Mouse (Mus musculus) midbrain, embryonic 12.5 days (tissue): ENCODE results near the gene Sidt2. TPM values are rescaled to one million over a fixed set of nuclear protein-coding genes. Genes with fewer than 3 reads are reported as not detected.

Experiments
- ATAC-seq: fragments of 200-750 bp; cut with Nextera tagmentation; 2 replicates; pipeline ENCODE4 v1.8.0; 2017; ENCODE audit warnings: low read depth, moderate TSS enrichment, moderate library complexity; ENCODE audit not compliant: low FRiP score
- H3K27ac ChIP-seq: fragments of 300-500 bp; sonication (generic); replicated peaks from 2 replicates; pipeline ENCODE4 v1.5.1; 2016; ENCODE audit warnings: mild to moderate bottlenecking
- H3K27me3 ChIP-seq: fragments of 300-500 bp; sonication (generic); 2 replicates; pipeline ENCODE4 v1.6.1; 2016; ENCODE audit warnings: mild to moderate bottlenecking
- H3K36me3 ChIP-seq: fragments of 300-500 bp; sonication (generic); 2 replicates; pipeline ENCODE4 v1.6.1; 2016
- H3K4me1 ChIP-seq: fragments of 300-500 bp; sonication (generic); 2 replicates; pipeline ENCODE4 v1.6.1; 2016
- H3K4me2 ChIP-seq: fragments of 300-500 bp; sonication (generic); replicated peaks from 2 replicates; pipeline ENCODE4 v1.6.1; 2016; ENCODE audit warnings: mild to moderate bottlenecking, moderate library complexity
- H3K4me3 ChIP-seq: fragments of 300-500 bp; sonication (generic); 2 replicates; pipeline ENCODE4 v1.5.1; 2016; ENCODE audit warnings: mild to moderate bottlenecking
- H3K9ac ChIP-seq: fragments of 300-500 bp; sonication (generic); replicated peaks from 2 replicates; pipeline ENCODE4 v1.6.1; 2016; ENCODE audit warnings: mild to moderate bottlenecking, moderate library complexity
- H3K9me3 ChIP-seq: fragments of 300-500 bp; sonication (generic); 2 replicates; pipeline ENCODE4 v1.6.1; 2016; ENCODE audit warnings: mild to moderate bottlenecking
- WGBS: fragments of 180-500 bp; shearing (Covaris S2); methylation state at CpG from one replicate; pipeline ENCODE4 v1.1.7; 2016; 5-methylcytosine and 5-hydroxymethylcytosine counted together
- polyA plus RNA-seq: library from polyadenylated mRNA; unstranded; fragments of >200 nt; fragmentation: Nextera tagmentation; extraction: Ambion mirVana; gene quantifications from 2 replicates; pipeline ENCODE4 v1.2.1, GENCODE M21; 2016

Gene Sidt2
- polyA plus RNA-seq, 1 experiment from 2014 or later, result 36.0 TPM

DNA sequence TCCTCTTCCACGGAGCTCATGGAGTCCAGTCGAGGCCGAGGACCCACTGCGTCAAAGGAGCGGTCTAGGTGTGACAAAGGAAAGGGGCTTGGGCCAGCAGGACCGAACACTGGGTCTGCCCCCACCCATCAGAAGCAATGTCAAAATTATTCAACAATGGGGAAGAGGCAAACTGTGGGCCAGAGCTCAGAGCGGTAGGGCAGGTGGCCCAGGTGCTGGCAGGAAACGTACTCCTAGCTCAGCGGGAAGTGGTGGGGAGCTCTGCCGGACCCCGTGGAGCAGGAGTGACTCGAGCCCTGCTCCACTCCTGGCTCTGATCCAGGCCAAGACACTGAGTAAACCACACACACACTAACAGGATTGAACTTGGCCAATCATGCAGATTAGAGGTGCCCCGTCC, 9.3 kb downstream of the Sidt2 start:
- H3K36me3 ChIP-seq, result peaks cover 91% of the 10 kb centered on the region
- no peaks in the 10 kb centered on the region for H3K4me1 ChIP-seq
- 92% methylated on average over 13 of the region's 13 CpGs for WGBS
- no peak overlapping the region for H3K27ac ChIP-seq
- H3K4me2 ChIP-seq, result no peak overlapping the region
- H3K4me3 ChIP-seq, result no peak overlapping the region
- no peaks in the 10 kb centered on the region for H3K27me3 ChIP-seq
- no peaks in the 10 kb centered on the region for H3K9me3 ChIP-seq
- no peak overlapping the region for H3K9ac ChIP-seq
- no peak for ATAC-seq

DNA sequence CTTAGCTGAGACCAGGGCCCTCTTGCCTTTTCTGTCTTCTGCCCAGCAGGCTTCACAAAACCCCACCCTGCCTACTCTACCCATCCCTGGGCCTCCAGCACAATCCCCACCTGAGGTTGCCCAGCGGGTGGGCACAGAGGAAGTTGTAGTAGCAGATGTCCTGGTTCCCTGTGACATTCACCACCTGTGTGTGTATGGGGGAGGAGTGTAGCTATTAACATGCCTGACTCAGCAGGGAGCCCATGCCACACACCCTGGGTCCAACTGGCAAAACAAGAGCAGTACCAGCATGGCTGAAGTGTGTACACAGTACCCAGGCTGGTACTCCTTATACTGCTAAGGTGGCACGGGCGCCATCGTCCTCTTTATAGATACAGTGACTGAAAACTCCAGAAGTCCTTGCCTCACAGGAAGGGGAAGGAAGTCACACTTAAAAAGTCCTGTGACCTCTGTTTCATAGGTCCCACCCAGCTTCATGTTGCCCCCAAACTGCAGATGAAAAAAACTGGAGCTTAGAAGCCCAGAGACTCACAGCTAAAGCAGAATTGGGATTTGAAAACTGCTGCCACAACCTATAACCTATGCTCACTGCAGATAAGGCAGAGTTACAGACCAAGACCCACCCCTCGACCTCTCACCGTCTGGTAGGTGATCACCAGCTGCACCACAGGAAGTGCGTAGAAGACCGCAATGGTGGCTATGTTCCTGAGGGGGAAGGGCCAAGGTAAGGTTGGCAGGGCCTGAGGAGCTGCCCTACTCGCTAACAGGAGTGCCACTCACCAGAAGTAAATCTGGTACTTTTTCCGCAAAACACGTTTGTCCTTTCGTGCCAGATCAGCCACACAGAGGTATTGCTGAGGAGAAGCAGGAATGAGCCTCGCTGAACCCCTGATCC, 10.3 kb downstream of the Sidt2 start:
- Histone ChIP-seq H3K4me3 (no peak overlapping the region), H3K9ac (no peak overlapping the region), H3K27me3 (no peaks in the 10 kb centered on the region), H3K4me2 (no peak overlapping the region), H3K4me1 (no peaks in the 10 kb centered on the region), H3K9me3 (no peaks in the 10 kb centered on the region), H3K36me3 (peaks cover 83% of the 10 kb centered on the region), H3K27ac (no peak overlapping the region)
- 89% methylated on average over 13 of the region's 13 CpGs for whole genome bisulfite sequencing
- ATAC-seq, result no peak

DNA sequence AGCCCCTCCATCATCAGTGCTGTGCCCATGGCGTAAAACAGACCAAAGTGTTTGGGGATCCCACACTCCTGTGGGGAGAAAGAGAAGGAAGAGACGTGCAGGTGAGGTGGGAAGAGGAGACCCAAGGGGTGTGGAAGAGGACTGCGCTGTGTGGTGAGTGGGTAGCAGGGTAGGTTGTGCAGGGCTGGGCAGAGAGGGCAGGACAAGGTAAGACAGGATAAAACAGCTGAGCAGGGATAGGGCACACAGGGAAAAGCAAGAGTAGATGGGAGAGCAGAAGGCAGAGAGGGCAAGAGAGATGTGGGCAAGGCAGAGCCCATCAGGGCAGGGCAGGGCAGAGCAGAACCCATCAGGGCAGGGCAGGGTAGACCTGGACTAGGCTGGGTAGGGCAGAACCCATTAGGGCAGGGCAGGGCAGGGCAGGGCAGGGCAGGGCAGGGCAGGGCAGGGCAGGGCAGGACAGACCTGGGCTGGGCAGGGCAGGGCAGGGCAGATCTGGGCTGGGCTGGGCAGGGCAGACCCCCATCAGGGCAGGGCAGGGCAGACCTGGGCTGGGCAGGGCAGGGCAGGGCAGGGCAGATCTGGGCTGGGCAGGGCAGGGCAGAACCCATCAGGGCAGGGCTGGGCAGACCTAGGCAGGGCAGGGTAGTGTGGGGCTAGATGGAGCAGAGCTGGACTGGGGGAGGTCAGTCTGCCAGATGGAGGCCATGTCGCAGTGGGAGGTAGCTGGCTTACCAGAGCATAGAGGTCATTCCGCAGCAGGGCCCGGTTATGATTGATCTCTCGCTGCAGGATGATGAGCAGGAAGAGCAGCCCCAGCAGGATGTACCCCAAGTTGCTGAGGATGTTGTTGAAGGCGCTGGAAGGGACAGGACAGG, 11.2 kb downstream of the Sidt2 start:
- 93% methylated on average over 8 of the region's 8 CpGs for WGBS
- H3K4me3 ChIP-seq, result no peak overlapping the region
- H3K36me3 ChIP-seq, result peaks cover 83% of the 10 kb centered on the region
- H3K9me3 ChIP-seq, result no peaks in the 10 kb centered on the region
- H3K4me1 ChIP-seq, result no peaks in the 10 kb centered on the region
- no peak for ATAC-seq
- H3K27me3 ChIP-seq, result no peaks in the 10 kb centered on the region
- no peak overlapping the region for H3K4me2 ChIP-seq
- no peak overlapping the region for H3K9ac ChIP-seq
- H3K27ac ChIP-seq, result no peak overlapping the region

DNA sequence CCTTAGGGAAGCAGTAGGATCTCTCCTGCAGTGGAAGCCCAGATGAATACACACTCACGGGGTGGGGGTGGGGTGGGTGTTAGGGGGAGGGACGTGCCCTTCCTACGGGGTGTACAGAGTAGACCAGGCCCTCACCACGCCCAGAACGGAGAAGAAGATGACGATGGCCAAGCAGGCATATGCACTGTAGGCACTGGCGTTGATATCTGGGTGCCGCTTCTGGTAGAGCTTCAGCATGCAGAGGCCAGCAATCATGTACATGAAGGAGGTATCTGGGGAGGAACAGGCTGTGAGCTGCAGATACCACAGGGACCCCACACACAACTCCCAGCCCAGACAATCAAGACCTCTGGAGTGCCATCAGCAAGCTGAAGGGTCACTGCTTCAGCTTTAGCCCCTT, 12.1 kb downstream of the Sidt2 start:
- no peak for ATAC-seq
- Histone ChIP-seq H3K36me3 (peaks cover 85% of the 10 kb centered on the region), H3K4me1 (no peaks in the 10 kb centered on the region), H3K27ac (no peak overlapping the region), H3K9ac (no peak overlapping the region), H3K27me3 (no peaks in the 10 kb centered on the region), H3K9me3 (no peaks in the 10 kb centered on the region), H3K4me3 (no peak overlapping the region), H3K4me2 (no peak overlapping the region)
- WGBS, result 92% methylated on average over 8 of the region's 8 CpGs

DNA sequence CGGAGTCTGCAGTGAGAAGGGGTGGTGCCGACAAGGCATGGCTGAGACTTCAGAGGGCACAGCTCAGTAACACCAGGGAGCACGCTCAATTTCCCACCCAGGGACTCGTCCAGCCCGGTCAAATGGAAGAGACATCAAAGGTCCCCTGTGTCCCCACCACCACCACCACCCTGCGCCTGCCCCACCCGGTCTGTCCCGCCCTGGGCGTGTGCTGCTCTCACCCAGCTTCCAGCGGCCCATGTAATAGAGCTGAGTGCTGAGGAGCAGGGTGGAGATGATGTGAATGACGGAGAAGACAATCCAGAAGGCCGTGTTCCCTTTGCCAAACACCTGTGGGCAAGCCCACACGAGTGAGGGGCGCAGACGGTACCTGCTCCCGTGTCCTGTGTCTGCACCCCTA, 12.6 kb downstream of the Sidt2 start:
- Histone ChIP-seq H3K9ac (no peak overlapping the region), H3K4me1 (no peaks in the 10 kb centered on the region), H3K9me3 (no peaks in the 10 kb centered on the region), H3K4me3 (no peak overlapping the region), H3K36me3 (peaks cover 81% of the 10 kb centered on the region), H3K27me3 (no peaks in the 10 kb centered on the region), H3K27ac (no peak overlapping the region), H3K4me2 (no peak overlapping the region)
- WGBS, result 93% methylated on average over 16 of the region's 16 CpGs
- no peak for ATAC-seq

DNA sequence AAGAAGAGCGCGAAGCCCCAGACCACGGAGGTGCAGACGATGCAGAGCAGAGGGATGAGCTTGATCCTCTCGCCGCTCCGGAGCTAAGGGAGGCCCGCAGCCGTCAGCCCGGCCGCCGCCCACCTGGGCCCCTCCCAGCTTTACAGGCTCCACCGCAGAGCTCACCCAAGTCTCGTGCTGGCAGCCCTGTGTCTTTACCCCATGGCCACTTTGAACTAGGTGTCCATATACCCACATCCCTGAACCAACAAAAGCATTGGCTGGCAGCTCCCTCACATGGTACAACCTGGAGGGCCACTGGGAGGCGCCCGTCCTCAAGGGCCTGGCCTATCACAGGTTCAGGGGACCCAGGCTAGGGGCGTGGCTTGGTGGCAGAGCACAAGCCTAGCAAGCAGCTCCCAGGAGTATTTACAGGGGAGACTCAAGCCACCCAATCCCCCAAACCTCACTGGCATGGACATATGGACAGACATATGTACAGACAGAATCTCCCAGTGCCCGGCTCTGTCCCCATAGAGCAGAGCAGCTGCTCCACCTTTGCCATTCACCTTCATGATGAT, 13.6 kb downstream of the Sidt2 start:
- H3K4me1 ChIP-seq, result no peaks in the 10 kb centered on the region
- 57% methylated on average over 18 of the region's 18 CpGs for WGBS
- peaks cover 2% of the 10 kb centered on the region; the same call in 1 of the 2 replicates for H3K27me3 ChIP-seq
- H3K9ac ChIP-seq, result no peak overlapping the region
- no peaks in the 10 kb centered on the region for H3K9me3 ChIP-seq
- H3K27ac ChIP-seq, result no peak overlapping the region
- peaks cover 72% of the 10 kb centered on the region for H3K36me3 ChIP-seq
- no peak overlapping the region for H3K4me3 ChIP-seq
- H3K4me2 ChIP-seq, result no peak overlapping the region
- ATAC-seq, result 0 out of 2 replicates have a peak, but pooled peaks have one; percentile 44

DNA sequence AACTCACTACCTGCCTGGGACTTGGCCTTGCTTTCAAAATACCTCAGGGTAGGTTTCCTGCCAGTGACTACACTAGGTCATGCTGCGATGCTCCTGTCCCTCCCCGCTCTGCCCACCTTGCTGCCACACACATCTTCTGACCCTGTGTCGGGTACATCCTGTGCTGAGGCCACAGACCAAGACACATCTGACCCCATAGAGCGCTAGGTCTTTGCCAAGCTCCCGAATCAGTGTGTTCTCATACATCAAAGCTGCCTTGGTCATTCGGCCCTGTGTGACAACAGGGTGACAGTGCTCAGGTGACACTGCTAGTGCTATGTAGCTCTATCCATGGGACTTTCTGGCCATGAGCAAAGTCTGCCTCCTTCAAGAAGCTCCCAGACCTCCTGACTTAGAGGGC, 15.3 kb downstream of the Sidt2 start:
- H3K4me3 ChIP-seq, result no peak overlapping the region
- H3K9me3 ChIP-seq, result no peaks in the 10 kb centered on the region
- no peak for ATAC-seq
- peaks cover 57% of the 10 kb centered on the region for H3K36me3 ChIP-seq
- H3K27ac ChIP-seq, result no peak overlapping the region
- no peak overlapping the region for H3K4me2 ChIP-seq
- 92% methylated on average over 6 of the region's 6 CpGs for WGBS
- peaks cover 6% of the 10 kb centered on the region; the same call in 1 of the 2 replicates for H3K4me1 ChIP-seq
- H3K27me3 ChIP-seq, result peaks cover 7% of the 10 kb centered on the region; the same call in 1 of the 2 replicates
- H3K9ac ChIP-seq, result no peak overlapping the region

GRCm38 (mm10) chr9:45938952-45939637, 16.0 kb downstream of the Sidt2 start:
- H3K36me3 ChIP-seq, result peaks cover 51% of the 10 kb centered on the region
- no peak for ATAC-seq
- WGBS, result 93% methylated on average over 15 of the region's 15 CpGs

GRCm38 (mm10) chr9:45938088-45938487, 17.0 kb downstream of the Sidt2 start:
- no peak for ATAC-seq
- Histone ChIP-seq H3K9me3 (no peaks in the 10 kb centered on the region), H3K36me3 (peaks cover 41% of the 10 kb centered on the region), H3K4me1 (peaks cover 6% of the 10 kb centered on the region; the same call in 1 of the 2 replicates), H3K27me3 (peaks cover 7% of the 10 kb centered on the region; the same call in 1 of the 2 replicates), H3K4me3 (no peak overlapping the region), H3K4me2 (no peak overlapping the region), H3K9ac (no peak overlapping the region), H3K27ac (no peak overlapping the region)
- WGBS, result 90% methylated on average over 8 of the region's 8 CpGs

More at GRCm38 (mm10) chr9:45938952-45939637, 16.0 kb downstream of the Sidt2 start:
- H3K9me3 ChIP-seq, result no peaks in the 10 kb centered on the region
- H3K4me1 ChIP-seq, result peaks cover 6% of the 10 kb centered on the region; the same call in 1 of the 2 replicates
- H3K4me2 ChIP-seq, result no peak overlapping the region
- no peak overlapping the region for H3K4me3 ChIP-seq
- no peak overlapping the region for H3K9ac ChIP-seq
- no peak overlapping the region for H3K27ac ChIP-seq
- peaks cover 7% of the 10 kb centered on the region; the same call in 1 of the 2 replicates for H3K27me3 ChIP-seq

DNA sequence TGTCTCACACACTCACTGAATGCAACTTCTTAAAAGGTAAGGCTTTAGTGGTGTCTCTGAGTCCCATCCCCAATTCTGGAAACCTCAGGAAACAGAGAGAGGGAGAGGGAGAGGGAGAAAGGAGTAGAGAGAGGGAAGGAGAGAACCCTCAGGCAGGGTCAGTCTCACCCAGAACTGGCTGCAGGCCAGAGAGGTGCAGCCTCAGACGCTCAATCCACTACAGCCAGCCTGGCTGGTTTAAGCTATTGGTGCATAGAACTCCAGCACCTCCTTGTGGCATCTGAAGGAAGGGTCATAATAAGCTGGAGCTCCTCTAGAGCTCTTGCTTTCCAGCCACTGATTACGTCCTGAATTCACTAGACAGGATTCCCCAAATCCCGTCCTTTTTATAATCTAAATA, 18.2 kb downstream of the Sidt2 start:
- Histone ChIP-seq H3K4me2 (no peak overlapping the region), H3K9ac (no peak overlapping the region), H3K36me3 (peaks cover 29% of the 10 kb centered on the region), H3K4me1 (peaks cover 6% of the 10 kb centered on the region; the same call in 1 of the 2 replicates), H3K4me3 (no peak overlapping the region), H3K27ac (no peak overlapping the region), H3K27me3 (peaks cover 7% of the 10 kb centered on the region; the same call in 1 of the 2 replicates), H3K9me3 (no peaks in the 10 kb centered on the region)
- ATAC-seq, result no peak
- WGBS, result 22% methylated on average over 3 of the region's 3 CpGs

- 9% methylated on average over 21 of the region's 21 CpGs for WGBS
- H3K9ac ChIP-seq, result 0 out of 2 replicates have a peak within 1 kb of the TSS, but pooled peaks have one; percentile 24
- no peaks in the 10 kb centered on the region for H3K9me3 ChIP-seq
- H3K4me3 ChIP-seq, result peak within 1 kb of the TSS; percentile 10; the same call in 1 of the 2 replicates
- H3K36me3 ChIP-seq, result peaks cover 28% of the 10 kb centered on the region
- no peak within 1 kb of the TSS for H3K27ac ChIP-seq
- peaks cover 6% of the 10 kb centered on the region; the same call in 1 of the 2 replicates for H3K4me1 ChIP-seq
- H3K4me2 ChIP-seq, result peak within 1 kb of the TSS; percentile 40
- H3K27me3 ChIP-seq, result peaks cover 7% of the 10 kb centered on the region; the same call in 1 of the 2 replicates
- ATAC-seq, result no peak
Measured at GRCm38 (mm10) chr9:45935628-45936210, 19.3 kb downstream of the Sidt2 start, which contains the start of gene Tagln. TSS of gene Tagln (minus strand) at chr9:45936058.
